Mouse (Mus musculus) testis, adult 2 months (tissue): ENCODE data around the gene 4930556J24Rik. TPM values are rescaled to one million over a fixed set of nuclear protein-coding genes. Genes with fewer than 3 reads are reported as not detected.

ENCODE experiments used
- H3K27ac ChIP-seq: fragments of 200-500 bp; 2 replicates; pipeline ENCODE4 v1.5.1; 2012; ENCODE audit warnings: low read depth, low read length; ENCODE audit not compliant: control insufficient read depth, insufficient read depth
- H3K27me3 ChIP-seq: fragments of 200-500 bp; 2 replicates; pipeline ENCODE4 v1.6.1; 2012; ENCODE audit warnings: mild to moderate bottlenecking, low read length, moderate library complexity; ENCODE audit not compliant: control insufficient read depth, insufficient read depth
- H3K36me3 ChIP-seq: fragments of 200-500 bp; 2 replicates; pipeline ENCODE4 v1.6.1; 2012; ENCODE audit warnings: mild to moderate bottlenecking, low read length; ENCODE audit not compliant: control insufficient read depth, insufficient read depth
- H3K4me1 ChIP-seq: fragments of 200-500 bp; 2 replicates; pipeline ENCODE4 v1.6.1; 2012; ENCODE audit warnings: low read length; ENCODE audit not compliant: control insufficient read depth, insufficient read depth
- H3K4me3 ChIP-seq: fragments of 200-500 bp; 2 replicates; pipeline ENCODE4 v1.5.1; 2012; ENCODE audit warnings: low read depth, mild to moderate bottlenecking, low read length, moderate library complexity, mixed read lengths; ENCODE audit not compliant: control insufficient read depth
- CTCF ChIP-seq: fragments of 200-500 bp; IDR thresholded peaks from 2 replicates; pipeline ENCODE4 v1.5.1; 2012; ENCODE audit warnings: low read depth, mild to moderate bottlenecking, inconsistent platforms, low read length, moderate library complexity; ENCODE audit not compliant: control insufficient read depth, insufficient read depth, insufficient replicate concordance
- POLR2A ChIP-seq: fragments of 200-500 bp; IDR thresholded peaks from 2 replicates; pipeline ENCODE4 v1.6.1; 2012; ENCODE audit warnings: low read depth, mild to moderate bottlenecking, inconsistent platforms, low read length, moderate library complexity; ENCODE audit not compliant: control insufficient read depth
- polyA plus RNA-seq: library from polyadenylated mRNA; depleted of rRNA; stranded (reverse); fragments of >200 nt; gene quantifications from 2 replicates; pipeline ENCODE4 v1.2.3, GENCODE M21; 2012; rRNA removed

4930556J24Rik gene
- polyA plus RNA-seq, 1 experiment: 1.6 TPM

DNA sequence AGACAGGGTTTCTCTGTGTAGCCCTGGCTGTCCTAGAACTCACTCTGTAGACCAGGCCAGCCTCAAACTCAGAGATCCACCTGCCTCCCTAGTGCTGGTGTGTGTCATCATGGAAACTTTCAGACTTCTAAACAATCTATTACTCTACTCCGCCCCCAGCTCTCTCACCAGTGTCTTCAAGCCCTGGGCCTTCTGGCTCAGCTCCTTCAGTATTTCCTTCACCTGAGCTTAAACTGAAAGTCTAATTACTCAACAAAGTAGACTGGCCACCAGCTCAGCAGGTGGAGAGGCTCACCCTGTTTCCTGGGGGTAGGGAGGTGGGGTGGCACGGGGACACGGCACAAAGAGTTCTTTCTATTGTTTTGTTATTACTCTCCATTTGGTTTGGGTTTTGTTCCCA, 74.1 kb downstream of the 4930556J24Rik start:
- no peaks in the 10 kb centered on the region; the same call in 1 of the 2 replicates for H3K4me1 ChIP-seq
- TF ChIP-seq CTCF (no peak), POLR2A (no peak)
- H3K27me3 ChIP-seq: no peaks in the 10 kb centered on the region
- no peak overlapping the region for H3K4me3 ChIP-seq
- H3K27ac ChIP-seq: no peak overlapping the region
- H3K36me3 ChIP-seq: no peaks in the 10 kb centered on the region; the same call in 1 of the 2 replicates

DNA sequence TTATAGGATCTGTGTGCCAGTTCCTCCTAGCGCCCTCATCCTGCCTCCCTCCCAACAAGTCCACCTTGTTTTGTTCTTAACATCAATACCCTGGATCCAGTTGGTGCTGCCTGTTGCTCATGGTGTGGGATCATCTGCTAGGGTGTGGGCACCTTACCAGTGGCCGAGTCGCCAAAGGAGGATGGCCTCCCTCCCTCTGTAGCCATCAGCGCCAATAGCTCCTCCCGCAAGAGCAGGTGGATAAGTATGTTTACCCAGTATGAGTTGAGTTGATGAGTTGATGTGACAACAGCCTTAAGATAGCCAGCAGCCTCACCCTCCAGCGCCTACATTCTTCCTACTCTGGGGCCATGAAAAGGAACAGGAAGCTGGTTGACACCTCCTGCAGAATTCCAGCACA, 76.3 kb downstream of the 4930556J24Rik start:
- Histone ChIP-seq H3K36me3 (no peaks in the 10 kb centered on the region; the same call in 1 of the 2 replicates), H3K27me3 (no peaks in the 10 kb centered on the region), H3K27ac (no peak overlapping the region), H3K4me3 (peak overlapping the region; percentile 51), H3K4me1 (no peaks in the 10 kb centered on the region; the same call in none of the 2 replicates)
- no peak for TF ChIP-seq CTCF
- no peak for TF ChIP-seq POLR2A

DNA sequence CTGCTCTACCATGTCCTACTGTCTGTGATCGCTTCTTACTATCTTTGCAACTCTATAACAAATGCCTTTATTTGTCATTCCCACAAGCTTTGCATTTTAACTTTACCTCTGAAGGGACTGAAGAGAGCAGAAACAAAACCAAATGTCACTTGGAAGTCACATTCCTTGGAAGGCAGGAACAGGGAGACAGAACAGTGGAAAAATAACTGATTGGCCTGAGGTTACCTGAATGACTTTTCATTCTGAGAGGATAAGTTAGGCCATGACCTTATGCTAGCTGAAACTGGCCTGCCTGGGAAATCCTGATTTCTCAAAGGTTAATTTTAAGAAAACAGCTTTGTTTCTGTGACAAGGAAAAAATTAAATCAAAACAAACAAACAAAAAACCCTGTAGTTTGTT, 80.6 kb downstream of the 4930556J24Rik start:
- Histone ChIP-seq H3K27ac (no peak overlapping the region), H3K4me1 (no peaks in the 10 kb centered on the region; the same call in 1 of the 2 replicates), H3K27me3 (no peaks in the 10 kb centered on the region), H3K36me3 (no peaks in the 10 kb centered on the region; the same call in 1 of the 2 replicates), H3K4me3 (peak overlapping the region; percentile 41; the same call in 1 of the 2 replicates)
- TF ChIP-seq CTCF: no peak
- TF ChIP-seq POLR2A: no peak

DNA sequence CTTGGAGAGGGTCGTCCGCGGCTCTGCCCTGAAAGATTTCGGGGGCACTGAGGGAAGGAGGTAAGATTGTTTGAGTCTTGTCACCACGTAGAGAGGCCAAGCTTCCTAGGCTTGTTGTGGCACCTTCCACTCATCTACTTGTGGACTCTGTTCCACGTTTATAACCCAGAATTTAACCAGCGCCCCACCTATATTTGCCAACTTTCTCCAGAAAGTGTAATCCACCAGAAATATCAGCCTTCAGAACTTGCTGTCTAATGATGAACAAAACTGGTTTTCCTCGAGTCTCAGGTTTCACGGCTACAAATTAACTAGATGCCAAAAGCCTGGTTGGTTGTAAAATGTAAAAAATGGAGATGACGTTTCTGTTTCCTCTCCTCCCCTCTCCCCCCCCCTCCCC, 81.1 kb downstream of the 4930556J24Rik start:
- peak overlapping the region; percentile 76 for H3K4me3 ChIP-seq
- no peaks in the 10 kb centered on the region for H3K27me3 ChIP-seq
- no peak for TF ChIP-seq CTCF
- no peak for TF ChIP-seq POLR2A
- peak overlapping the region; percentile 74 for H3K27ac ChIP-seq
- H3K36me3 ChIP-seq: no peaks in the 10 kb centered on the region; the same call in 1 of the 2 replicates
- no peaks in the 10 kb centered on the region; the same call in 1 of the 2 replicates for H3K4me1 ChIP-seq

DNA sequence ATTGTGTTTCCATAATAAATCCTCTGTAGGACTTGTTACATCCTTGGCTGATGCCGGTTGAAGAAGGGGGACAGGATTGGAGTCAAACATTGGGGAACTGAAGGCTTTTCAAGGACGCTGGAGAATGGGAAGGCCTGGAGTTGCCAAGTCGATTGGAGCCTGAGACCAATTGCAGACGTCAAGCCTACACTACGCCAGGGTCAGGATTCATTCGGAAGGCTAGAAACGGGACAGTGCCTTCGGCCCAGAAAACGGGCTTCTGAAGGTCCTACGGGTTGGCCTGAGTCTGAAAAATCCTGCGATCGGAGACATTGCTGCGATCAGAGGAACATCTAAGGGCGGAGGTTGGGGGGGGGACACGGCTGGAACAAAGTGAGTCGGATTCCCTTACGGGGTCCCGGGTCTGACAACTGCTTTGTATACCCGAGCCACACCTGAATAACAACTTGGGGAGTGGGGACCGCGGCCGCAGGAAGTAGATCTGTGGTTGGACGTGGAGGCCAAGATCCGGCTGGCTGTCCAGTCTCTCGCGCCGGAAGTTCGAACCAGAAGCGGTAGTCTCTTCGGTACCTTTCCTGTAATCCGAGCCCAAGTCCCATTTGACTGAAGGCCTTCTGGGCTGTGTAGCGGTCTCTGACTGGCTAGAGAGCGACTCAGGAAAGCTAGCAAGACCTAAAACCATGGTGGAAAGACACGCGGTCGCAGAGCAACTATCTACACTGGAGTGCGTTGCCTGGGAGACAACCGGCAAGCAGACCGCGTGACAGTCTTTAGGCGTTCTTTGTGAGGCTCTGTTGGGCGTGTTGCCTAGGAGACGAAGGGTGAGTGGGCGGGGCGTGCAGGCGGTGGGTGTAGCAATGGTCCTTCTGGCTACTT, 81.9 kb downstream of the 4930556J24Rik start, which contains the start of the genes 4921536K21Rik and Dusp18:
Gene 4921536K21Rik (minus strand): TSS at position 693 of the 876 bp plus-strand sequence.
Gene Dusp18 (plus strand): TSS at position 835 of the 876 bp plus-strand sequence.
- peak within 1 kb of the TSS; percentile 74 for H3K27ac ChIP-seq
- no peaks in the 10 kb centered on the region; the same call in 1 of the 2 replicates for H3K4me1 ChIP-seq
- TF ChIP-seq CTCF (no peak), POLR2A (peak; percentile 98)
- peak within 1 kb of the TSS; percentile 76 for H3K4me3 ChIP-seq
- H3K27me3 ChIP-seq: no peaks in the 10 kb centered on the region
- no peaks in the 10 kb centered on the region; the same call in 1 of the 2 replicates for H3K36me3 ChIP-seq

DNA sequence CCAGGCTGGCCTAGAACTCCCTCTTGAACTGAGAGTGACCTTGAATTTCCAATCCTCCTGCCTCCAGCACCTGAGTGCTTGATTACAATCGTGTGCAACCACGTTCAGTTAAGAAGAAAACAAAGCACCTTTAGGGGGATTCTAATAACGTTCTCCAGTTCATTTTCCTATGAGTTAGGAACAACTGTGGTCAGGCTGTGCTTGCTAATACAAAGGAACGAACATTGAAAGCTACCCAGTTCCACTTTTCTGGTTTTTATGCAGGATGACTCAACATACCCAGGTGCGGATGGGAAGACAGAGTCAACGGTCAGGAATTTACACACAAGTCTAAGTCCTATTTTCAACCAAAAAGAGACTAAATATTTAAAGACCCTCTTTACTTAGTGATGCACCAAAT, 82.6 kb downstream of the 4930556J24Rik start:
- no peak overlapping the region for H3K27ac ChIP-seq
- no peaks in the 10 kb centered on the region; the same call in 1 of the 2 replicates for H3K4me1 ChIP-seq
- H3K36me3 ChIP-seq: no peaks in the 10 kb centered on the region; the same call in 1 of the 2 replicates
- TF ChIP-seq CTCF: no peak
- no peak for TF ChIP-seq POLR2A
- H3K4me3 ChIP-seq: peak overlapping the region; percentile 76
- H3K27me3 ChIP-seq: no peaks in the 10 kb centered on the region

Other genes with a start within 250 kb of the 4930556J24Rik start
- 710 and 768 TPM in 2 replicates for gene Osbp2, start 112.9 kb downstream of the 4930556J24Rik start, polyA plus RNA-seq
- 48.4 and 56.7 TPM in 2 replicates for gene 4921536K21Rik, start 81.7 kb downstream of the 4930556J24Rik start, polyA plus RNA-seq
- gene Dusp18, start 81.5 kb downstream of the 4930556J24Rik start, polyA plus RNA-seq: 28.1 and 30.4 TPM in 2 replicates
- gene Slc35e4, start 62.1 kb downstream of the 4930556J24Rik start, polyA plus RNA-seq: 0.64 and 0.72 TPM in 2 replicates
- gene Tcn2, start 44.6 kb downstream of the 4930556J24Rik start, polyA plus RNA-seq: 16.2 and 18.5 TPM in 2 replicates
- 27.1 and 28.5 TPM in 2 replicates for gene Pes1, start 12.8 kb downstream of the 4930556J24Rik start, polyA plus RNA-seq
- gene Gal3st1, start 6.9 kb upstream of the 4930556J24Rik start, polyA plus RNA-seq: 6.6 and 9.8 TPM in 2 replicates
- gene Sec14l4, start 54.7 kb upstream of the 4930556J24Rik start, polyA plus RNA-seq: 0.42 and 0.56 TPM in 2 replicates
- 1.0 and 1.9 TPM in 2 replicates for gene Sec14l3, start 88.1 kb upstream of the 4930556J24Rik start, polyA plus RNA-seq
- gene Mtfp1, start 118.7 kb upstream of the 4930556J24Rik start, polyA plus RNA-seq: 9.0 and 10.0 TPM in 2 replicates
- gene Sec14l2, start 146.6 kb upstream of the 4930556J24Rik start, polyA plus RNA-seq: 2.2 and 4.8 TPM in 2 replicates
- 4.2 and 4.5 TPM in 2 replicates for gene Rnf215, start 158.4 kb upstream of the 4930556J24Rik start, polyA plus RNA-seq
- gene Ccdc157, start 183.5 kb upstream of the 4930556J24Rik start, polyA plus RNA-seq: 46.5 and 48.8 TPM in 2 replicates
- 32.9 and 35.1 TPM in 2 replicates for gene Sf3a1, start 183.6 kb upstream of the 4930556J24Rik start, polyA plus RNA-seq
- 40.6 and 42.1 TPM in 2 replicates for gene Tbc1d10a, start 210.0 kb upstream of the 4930556J24Rik start, polyA plus RNA-seq
- 7.6 and 7.7 TPM in 2 replicates for gene Castor1, start 241.4 kb upstream of the 4930556J24Rik start, polyA plus RNA-seq